Mouse (Mus musculus) ES-E14 (cell line): ENCODE data around the gene Il1rl2. TPM values are rescaled to one million over a fixed set of nuclear protein-coding genes. Genes with fewer than 3 reads are reported as not detected.

ENCODE experiments used
- DNase-seq: peaks from one replicate; pipeline ENCODE4 v3.0.0-alpha.2; 2013; ENCODE audit warnings: low read depth, low spot score
- H3K27ac ChIP-seq: 2 replicates; pipeline ENCODE4 v1.5.1; 2012; ENCODE audit warnings: low read depth, mild to moderate bottlenecking, low read length, moderate library complexity, mixed read lengths; ENCODE audit not compliant: poor library complexity, insufficient read depth, severe bottlenecking
- H3K36me3 ChIP-seq: 2 replicates; pipeline ENCODE4 v1.6.1; 2012; ENCODE audit warnings: mild to moderate bottlenecking, low read length, moderate library complexity, mixed read lengths; ENCODE audit not compliant: control insufficient read depth, poor library complexity, insufficient read depth, severe bottlenecking
- H3K4me1 ChIP-seq, 2 experiments: fragments of 150-350 bp in 1 of 2; sonication (generic) in 1 of 2; 2 replicates each; pipeline ENCODE4 v1.6.1; 2012; ENCODE audit warnings: low read length in 2 of 2, mild to moderate bottlenecking in 1 of 2, mixed read lengths in 1 of 2; ENCODE audit not compliant: control insufficient read depth in 2 of 2, insufficient read depth in 2 of 2, poor library complexity in 1 of 2
- H3K4me3 ChIP-seq, 2 experiments: fragments of 150-350 bp in 1 of 2; sonication (generic) in 1 of 2; 2 replicates each; pipeline ENCODE4 v1.5.1; 2012; ENCODE audit warnings: low read length in 2 of 2, low read depth in 1 of 2, mild to moderate bottlenecking in 1 of 2, mixed read lengths in 1 of 2; ENCODE audit not compliant: insufficient read depth in 1 of 2, poor library complexity in 1 of 2, severe bottlenecking in 1 of 2
- H3K9ac ChIP-seq: 2 replicates; pipeline ENCODE4 v1.6.1; 2012; ENCODE audit warnings: low read depth, mild to moderate bottlenecking, low read length, mixed read lengths; ENCODE audit not compliant: poor library complexity, insufficient read depth, severe bottlenecking
- H3K9me3 ChIP-seq: fragments of 150-350 bp; sonication (generic); 2 replicates; pipeline ENCODE4 v1.6.1; 2012; ENCODE audit warnings: low read depth, mild to moderate bottlenecking, low read length; ENCODE audit not compliant: control insufficient read depth, insufficient read depth
- CHD2 ChIP-seq: IDR thresholded peaks from 2 replicates; pipeline ENCODE4 v1.6.1; 2014; ENCODE audit warnings: mild to moderate bottlenecking, low read depth, low read length, inconsistent platforms
- HCFC1 ChIP-seq: IDR thresholded peaks from 2 replicates; pipeline ENCODE4 v1.6.1; 2012; ENCODE audit warnings: low read length, inconsistent platforms, borderline replicate concordance; ENCODE audit not compliant: insufficient read depth
- MAFK ChIP-seq: IDR thresholded peaks from 2 replicates; pipeline ENCODE4 v1.6.1; 2014; ENCODE audit warnings: mild to moderate bottlenecking, low read depth, low read length, inconsistent platforms; ENCODE audit not compliant: insufficient read depth
- ZC3H11A ChIP-seq: IDR thresholded peaks from 2 replicates; pipeline ENCODE4 v1.6.1; 2012; ENCODE audit warnings: low read depth, mild to moderate bottlenecking, inconsistent platforms, low read length, borderline replicate concordance
- ZNF384 ChIP-seq: IDR thresholded peaks from 2 replicates; pipeline ENCODE4 v1.6.1; 2012; ENCODE audit warnings: low read depth, low read length, inconsistent platforms
- in situ Hi-C, 2 experiments: fragments of 600-800 bp; cut with MboI; formaldehyde crosslinking; loops; one replicate each; pipeline ENCODE4 v1.15.1; 2025; ENCODE audit warnings: low sequenced_read_pairs in 2 of 2, inconsistent platforms in 1 of 2; ENCODE audit not compliant: unreplicated experiment in 2 of 2
- total RNA-seq: library from RNA; depleted of rRNA; stranded (reverse); fragments of 300-350 nt; gene quantifications from 2 replicates; pipeline ENCODE4 v1.2.3, GENCODE M21; 2012

Il1rl2 gene
- total RNA-seq, 1 experiment, result 0.27 TPM

DNA sequence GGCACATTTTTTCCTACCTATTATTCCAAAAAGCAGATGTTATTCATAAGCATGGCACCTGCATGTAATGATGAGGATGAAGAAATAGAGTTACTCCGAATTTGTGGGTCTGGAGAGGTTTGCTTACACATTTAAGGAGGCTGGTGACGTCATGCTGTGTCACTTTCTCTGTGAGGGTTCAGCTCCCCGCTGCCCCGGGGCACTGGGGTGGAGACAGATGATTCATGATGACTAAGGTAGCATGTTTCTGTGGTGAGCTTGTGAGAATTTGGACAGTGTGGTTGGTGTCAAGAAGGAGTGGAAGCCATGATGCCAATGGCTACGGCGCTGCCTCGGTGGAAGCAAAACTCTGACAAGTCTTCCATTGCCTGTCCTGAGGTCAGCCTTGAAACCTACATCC is 68.8 kb downstream of the Il1rl2 start:
- DNase-seq, result no peak
- Histone ChIP-seq H3K9me3 (no peaks in the 10 kb centered on the region), H3K4me3 (no peak overlapping the region), H3K27ac (no peak overlapping the region), H3K4me1 (no peaks in the 10 kb centered on the region), H3K36me3 (no peaks in the 10 kb centered on the region), H3K9ac (no peak overlapping the region)
- TF ChIP-seq MAFK (no peak), ZNF384 (no peak), CHD2 (no peak), HCFC1 (no peak), ZC3H11A (no peak)
- in situ Hi-C loops, result no loop called here

DNA sequence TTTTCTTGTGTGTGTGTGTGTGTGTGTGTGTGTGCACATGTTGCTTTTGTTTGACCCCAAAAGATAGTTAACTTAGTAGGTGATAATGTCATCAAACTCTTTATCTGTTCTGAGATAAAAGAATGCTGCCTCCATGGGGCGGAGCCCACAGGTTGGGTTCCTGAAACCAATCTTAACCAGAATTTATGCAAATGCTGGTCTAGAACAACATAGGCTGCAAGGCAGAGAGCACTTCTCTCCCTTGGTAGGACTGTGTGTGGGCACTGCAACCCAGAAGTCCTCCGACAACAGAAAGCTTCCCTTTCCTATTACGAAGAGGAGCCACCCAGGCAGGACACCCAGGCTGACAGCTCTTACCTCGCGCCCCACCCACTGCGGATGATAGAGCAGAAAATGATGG is 75.2 kb downstream of the Il1rl2 start:
- Histone ChIP-seq H3K4me3 (no peak overlapping the region), H3K9ac (no peak overlapping the region), H3K4me1 (no peaks in the 10 kb centered on the region), H3K36me3 (no peaks in the 10 kb centered on the region), H3K27ac (no peak overlapping the region), H3K9me3 (no peaks in the 10 kb centered on the region)
- in situ Hi-C loops, result no loop called here
- no peak for DNase-seq
- no peak for TF ChIP-seq ZNF384
- TF ChIP-seq CHD2, result no peak
- TF ChIP-seq ZC3H11A, result no peak
- no peak for TF ChIP-seq MAFK
- TF ChIP-seq HCFC1, result no peak

DNA sequence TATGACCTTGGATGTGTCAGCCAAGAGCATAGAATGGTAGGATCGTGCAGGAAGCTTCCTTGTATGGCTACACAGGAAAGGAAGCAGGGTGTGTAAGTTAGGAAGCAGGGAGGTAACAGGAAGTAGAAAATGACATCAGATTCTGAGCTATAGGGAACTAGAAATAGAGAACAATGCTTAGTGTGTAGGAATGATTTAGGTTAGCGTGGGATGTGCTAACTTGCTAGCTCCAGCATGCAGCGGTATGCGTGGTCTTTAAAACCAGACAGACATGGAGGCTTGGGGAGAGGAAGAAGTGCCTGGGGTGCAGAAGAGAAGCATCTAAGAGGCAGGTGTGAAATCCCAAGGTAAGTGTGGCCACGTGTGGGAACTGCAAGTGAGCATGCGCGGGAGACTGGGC is 80.3 kb downstream of the Il1rl2 start:
- in situ Hi-C loops, result no loop called here
- Histone ChIP-seq H3K4me3 (no peak overlapping the region), H3K27ac (no peak overlapping the region), H3K36me3 (no peaks in the 10 kb centered on the region), H3K4me1 (no peaks in the 10 kb centered on the region), H3K9ac (no peak overlapping the region), H3K9me3 (no peaks in the 10 kb centered on the region)
- DNase-seq, result no peak
- TF ChIP-seq ZC3H11A, result no peak
- no peak for TF ChIP-seq HCFC1
- no peak for TF ChIP-seq MAFK
- TF ChIP-seq CHD2, result no peak

DNA sequence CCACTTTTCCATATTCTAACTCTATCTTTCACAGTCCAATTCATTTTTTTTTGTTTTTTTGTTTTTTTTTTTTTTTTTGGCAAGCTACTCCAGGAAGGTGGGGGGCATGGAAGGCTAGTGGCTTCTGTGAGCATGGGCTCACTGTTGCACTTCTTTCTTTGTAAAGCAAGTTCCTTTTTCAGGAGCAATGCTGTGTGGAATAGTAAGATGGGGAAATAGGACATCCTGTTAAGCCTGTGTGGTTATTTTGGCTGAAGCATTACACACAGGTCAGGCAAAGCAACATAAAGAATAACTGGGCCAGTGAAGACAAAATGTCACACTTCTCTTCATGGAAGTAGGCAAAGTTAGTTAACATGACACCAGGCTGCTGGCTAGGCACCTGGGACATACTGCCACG is 85.5 kb downstream of the Il1rl2 start:
- no peaks in the 10 kb centered on the region for H3K4me1 ChIP-seq
- H3K36me3 ChIP-seq, result no peaks in the 10 kb centered on the region
- no peak overlapping the region for H3K27ac ChIP-seq
- no peak for DNase-seq
- H3K4me3 ChIP-seq, result no peak overlapping the region
- TF ChIP-seq ZNF384, result no peak
- no peak for TF ChIP-seq MAFK
- no peak for TF ChIP-seq CHD2
- TF ChIP-seq HCFC1, result no peak
- no peak for TF ChIP-seq ZC3H11A
- in situ Hi-C loops, result no loop called here
- no peaks in the 10 kb centered on the region for H3K9me3 ChIP-seq
- H3K9ac ChIP-seq, result no peak overlapping the region

DNA sequence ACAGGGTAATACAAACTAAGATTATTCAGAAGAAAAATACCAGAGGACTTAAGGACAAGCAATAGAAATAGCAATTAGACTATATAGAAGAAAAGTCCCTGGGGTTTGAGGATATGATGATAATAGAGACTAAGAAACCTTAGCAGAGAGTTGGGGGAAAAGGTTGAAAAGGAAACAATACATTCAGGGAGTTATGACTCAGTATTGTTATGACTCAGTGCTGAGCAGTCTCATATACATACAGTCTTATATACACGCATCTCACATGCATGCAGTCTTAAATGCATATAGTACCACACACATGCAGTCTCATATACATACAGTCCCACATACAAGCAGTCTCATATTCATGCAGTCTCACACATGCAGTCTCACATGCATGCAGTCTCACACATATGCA is 88.6 kb downstream of the Il1rl2 start:
- Histone ChIP-seq H3K4me3 (no peak overlapping the region), H3K9me3 (no peaks in the 10 kb centered on the region), H3K27ac (no peak overlapping the region), H3K9ac (no peak overlapping the region), H3K4me1 (no peaks in the 10 kb centered on the region), H3K36me3 (no peaks in the 10 kb centered on the region)
- no peak for DNase-seq
- in situ Hi-C loops, result no loop called here
- TF ChIP-seq HCFC1 (no peak), ZC3H11A (no peak), CHD2 (no peak), MAFK (no peak), ZNF384 (no peak)
